Comparison of ENCODE assay signal across 17 mouse cellular contexts in genomic region chr9:31073797-31074196, GRCm38 (mm10).
"Had no signal": no experiment of that assay in that cellular context is flagged by ENCODE, and none has a peak within 500 bp of the region (broad histone marks: within the 10 kb centered on the region; RNA-seq: fewer than 3 reads in every experiment).

No protein-coding gene starts in this region.

- DNase-seq: left cerebral cortex, postnatal 4 days; liver; liver, embryonic 13.5 days; liver, postnatal 0 days; lung, adult 18-20 months; lung, adult 2 months; lung, embryonic 14.5 days; lung, postnatal 10 days; lung, postnatal 14 days; lung, postnatal 36 days; lung, postnatal 4 days; midbrain, embryonic 14.5 days had no signal

- ATAC-seq: liver, embryonic 12.5 days; liver, postnatal 0 days; lung, postnatal 0 days; midbrain, embryonic 13.5 days; midbrain, embryonic 15.5 days; midbrain, embryonic 16.5 days had no signal
